Mouse (Mus musculus): Measurements from ENCODE around the gene Zfp638.
A peak's percentile ranks its signal among the peaks of the same experiment; 100 is the strongest.
"Not testable (repeated sequence)": the region's sequence is repeated elsewhere in the genome, so short reads cannot be mapped to it uniquely, and the experiment has no call there.

Zfp638 gene

DNA sequence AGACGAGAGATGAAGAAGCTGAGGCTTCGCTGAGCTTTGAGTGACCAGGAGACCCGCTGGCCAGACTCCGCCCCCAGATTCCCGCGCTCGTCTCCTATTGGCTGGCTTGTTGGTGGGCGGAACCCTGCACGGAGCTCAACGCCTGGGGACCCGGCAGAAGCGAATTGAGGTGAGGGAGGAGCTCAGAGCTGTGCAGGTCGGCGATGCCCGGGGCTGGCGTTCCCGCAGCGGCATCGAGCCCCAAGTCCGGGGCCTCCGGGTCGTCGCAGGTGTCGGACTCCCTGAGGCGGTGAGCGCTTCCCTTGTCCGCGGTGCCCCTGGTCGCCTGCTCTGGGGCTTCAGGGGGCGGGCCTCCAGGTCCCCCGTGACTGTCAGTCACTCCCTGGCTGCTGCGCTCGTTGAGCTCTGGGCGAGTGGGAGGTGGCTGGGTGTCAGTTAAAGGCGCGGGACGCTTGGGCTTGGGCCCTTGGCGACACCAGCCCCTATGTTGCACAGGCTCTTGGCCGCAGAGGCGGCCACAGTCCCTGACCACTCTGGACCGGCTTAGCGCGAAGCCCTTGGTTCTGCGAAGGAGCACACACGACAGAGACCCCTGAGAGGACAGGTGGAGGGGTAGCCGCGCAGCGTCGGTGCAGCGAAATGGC is at the start of gene Zfp638:
Gene Zfp638 (plus strand): TSS at position 156 of the 644 bp plus-strand sequence.
- peak; percentile 93 for DNase-seq (ENCODE audit: low spot score)

DNA sequence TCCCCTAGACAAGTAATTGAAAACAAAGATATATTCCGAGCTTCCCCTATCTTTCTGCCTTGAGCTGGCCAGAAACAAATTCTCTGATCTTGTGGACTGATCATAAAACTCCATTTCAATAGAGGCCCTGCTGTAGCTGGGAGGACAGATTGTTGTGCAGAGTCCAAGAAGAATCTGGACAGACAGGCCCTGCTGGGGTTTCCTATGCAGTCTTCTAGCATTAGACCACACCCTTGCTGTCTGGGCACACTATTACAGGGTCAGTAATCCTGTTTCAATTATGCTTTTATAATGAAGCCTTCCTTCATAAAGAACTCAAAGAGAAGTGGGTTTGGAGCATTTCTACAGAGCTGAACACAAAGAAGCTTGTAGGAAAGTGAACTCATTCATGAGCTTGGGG is 47.9 kb upstream of the Zfp638 start:
- no peak for DNase-seq (ENCODE audit: low spot score)

DNA sequence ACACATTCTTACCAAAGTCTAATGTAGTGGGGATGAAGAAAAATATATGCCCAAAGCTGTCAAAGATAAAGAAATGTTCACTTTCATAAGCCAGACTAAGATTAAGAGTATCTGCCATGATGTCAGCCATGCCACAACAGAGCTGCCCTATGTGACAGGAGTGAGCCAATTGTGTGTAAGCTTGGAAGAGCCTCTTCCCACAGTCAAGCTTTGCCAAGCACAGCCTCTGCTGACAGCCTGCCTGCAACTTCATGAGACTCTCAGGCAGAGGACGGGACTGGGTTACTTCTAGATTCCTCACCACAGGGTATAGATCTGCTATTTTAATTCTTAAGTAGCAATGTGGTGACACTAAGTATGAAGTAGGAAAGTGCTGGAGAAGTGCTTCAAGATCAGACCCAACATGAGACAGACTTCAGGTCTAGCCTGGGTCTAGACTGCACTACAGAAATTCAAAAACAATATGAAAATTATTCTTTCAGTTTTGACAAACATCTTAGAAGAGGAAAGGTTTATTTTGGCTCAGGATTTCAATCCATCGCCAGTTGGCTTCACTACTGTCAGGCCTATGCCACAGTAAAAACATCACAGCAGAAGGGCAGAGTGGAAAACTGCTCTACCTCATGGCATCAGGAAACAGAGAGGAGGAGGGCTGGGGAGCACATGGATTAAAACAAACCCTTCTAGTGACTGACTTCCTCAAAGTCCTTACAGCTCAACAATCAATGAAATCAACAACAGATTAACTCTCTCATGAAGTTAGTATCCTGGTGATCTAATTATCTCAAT is 46.0 kb upstream of the Zfp638 start:
- DNase-seq (ENCODE audit: low spot score), result no peak

DNA sequence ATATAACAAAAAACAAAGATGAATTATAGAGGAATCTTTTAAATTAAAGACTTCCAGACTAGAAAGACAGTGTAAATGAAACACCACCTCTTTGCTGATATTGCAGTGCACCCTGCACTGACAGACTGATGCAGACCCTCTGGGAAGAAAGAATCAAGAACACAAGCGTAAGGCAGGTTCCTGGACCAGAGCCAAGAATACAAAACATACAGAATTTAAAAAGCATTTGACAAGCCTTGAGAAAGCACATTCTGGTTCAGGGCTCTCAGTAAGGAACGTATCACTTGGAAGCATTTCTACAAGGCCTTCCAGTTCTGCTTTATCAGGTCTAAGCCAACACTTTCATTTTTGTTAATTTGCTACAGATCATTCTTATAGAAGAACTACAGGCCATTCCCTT is 45.1 kb upstream of the Zfp638 start:
- DNase-seq (ENCODE audit: low spot score), result no peak

GRCm38 (mm10) chr6:83830941-83831605 is 35.8 kb upstream of the Zfp638 start:
- DNase-seq (ENCODE audit: low spot score), result peak; percentile 48

DNA sequence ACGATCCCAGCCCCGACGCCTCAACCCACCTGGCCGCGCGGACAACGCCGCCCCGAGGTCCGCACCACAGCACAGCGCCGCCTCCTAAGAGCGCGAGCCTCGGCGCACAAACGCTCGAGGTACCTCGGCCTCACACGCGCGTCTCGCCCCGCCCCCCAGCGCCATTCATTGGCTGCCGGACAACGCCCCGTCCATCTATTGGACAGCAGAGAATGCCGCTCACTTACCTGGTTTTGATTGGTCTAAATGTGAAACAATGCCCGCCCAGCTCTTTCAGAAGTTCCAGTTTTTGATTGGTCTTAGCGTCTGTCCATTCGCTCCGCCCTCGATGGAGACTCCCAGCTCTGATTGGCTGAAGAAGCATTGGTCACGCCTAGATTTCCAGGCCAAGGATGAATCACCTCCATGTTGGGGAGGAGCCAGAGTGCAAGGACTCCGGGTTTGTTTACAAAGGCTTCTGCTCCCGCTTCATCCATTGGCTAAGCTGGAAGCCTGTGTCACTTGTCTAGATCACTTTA is 35.2 kb upstream of the Zfp638 start, which contains the start of gene Paip2b:
Gene Paip2b (minus strand): TSS at position 136 of the 518 bp plus-strand sequence.
- DNase-seq (ENCODE audit: low spot score), result peak; percentile 99

GRCm38 (mm10) chr6:83832393-83832792 is 34.5 kb upstream of the Zfp638 start:
- DNase-seq (ENCODE audit: low spot score), result not testable (repeated sequence)

DNA sequence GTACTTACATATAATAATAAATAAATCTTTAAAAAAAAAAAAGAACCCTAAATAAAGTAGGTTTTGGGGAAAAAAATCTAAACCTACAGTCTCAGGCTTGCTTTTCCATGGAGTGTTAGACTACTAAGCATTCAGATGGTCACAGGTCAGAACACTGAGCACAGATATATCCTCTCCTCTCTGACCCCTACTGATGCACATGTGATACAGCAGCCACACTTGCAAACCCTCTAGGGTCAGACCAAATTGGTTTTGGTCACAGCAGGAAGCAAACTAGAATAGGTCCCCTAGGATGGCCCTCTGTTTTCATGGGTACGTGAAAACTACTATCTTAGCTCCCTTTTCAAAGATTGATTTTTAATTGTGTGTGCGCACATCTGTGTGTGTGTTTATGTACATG is 30.1 kb upstream of the Zfp638 start:
- no peak for DNase-seq (ENCODE audit: low spot score)

DNA sequence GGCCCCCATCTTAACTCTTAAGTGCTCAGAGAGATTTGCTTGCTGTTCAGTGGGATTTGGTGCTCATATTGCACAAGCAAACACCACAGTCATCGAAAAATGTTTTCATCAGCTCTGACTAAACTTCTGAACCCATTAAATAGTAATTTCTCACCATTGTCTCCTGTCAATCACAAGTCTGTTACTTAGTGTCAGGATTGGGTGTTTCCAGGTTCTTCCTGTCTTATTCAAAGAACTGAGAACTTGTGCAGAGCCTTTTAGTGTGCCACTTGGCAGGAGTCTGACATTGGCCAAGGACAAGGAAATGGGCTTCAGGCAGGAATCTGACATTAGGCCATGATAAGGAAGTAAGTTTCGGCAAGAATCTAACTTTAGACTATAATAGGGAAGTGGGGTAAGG is 28.9 kb upstream of the Zfp638 start:
- no peak for DNase-seq (ENCODE audit: low spot score)

DNA sequence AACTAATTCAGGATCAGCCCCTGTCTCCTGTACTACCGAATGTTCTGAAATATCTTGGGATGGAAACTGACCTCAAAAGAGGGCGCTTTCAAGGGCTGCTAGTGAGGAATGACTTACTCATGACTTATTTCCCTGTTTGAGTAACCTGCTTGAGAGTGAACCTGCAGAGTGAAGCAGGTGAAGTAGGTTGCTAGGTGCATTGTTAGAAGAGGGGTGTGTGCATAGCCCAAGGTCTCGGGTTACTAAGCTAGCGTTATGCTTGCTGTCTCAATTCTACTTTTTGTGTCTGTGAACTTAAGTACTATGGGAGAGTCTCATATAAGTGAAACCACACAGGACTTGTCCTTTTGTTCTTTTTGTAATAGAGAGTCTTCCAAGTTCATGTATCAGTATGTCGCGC is 26.8 kb upstream of the Zfp638 start:
- no peak for DNase-seq (ENCODE audit: low spot score)

- DNase-seq (ENCODE audit: low spot score), result no peak
These were observed 22.0 kb upstream of the Zfp638 start for GRCm38 (mm10) chr6:83844913-83845312.

- DNase-seq (ENCODE audit: low spot score), result no peak
These were observed 20.8 kb upstream of the Zfp638 start for GRCm38 (mm10) chr6:83846141-83846540.

- DNase-seq (ENCODE audit: low spot score), result no peak
These were observed 17.5 kb upstream of the Zfp638 start for GRCm38 (mm10) chr6:83849446-83849845.

GRCm38 (mm10) chr6:83857476-83857875 is 9.4 kb upstream of the Zfp638 start:
- DNase-seq (ENCODE audit: low spot score), result no peak

DNA sequence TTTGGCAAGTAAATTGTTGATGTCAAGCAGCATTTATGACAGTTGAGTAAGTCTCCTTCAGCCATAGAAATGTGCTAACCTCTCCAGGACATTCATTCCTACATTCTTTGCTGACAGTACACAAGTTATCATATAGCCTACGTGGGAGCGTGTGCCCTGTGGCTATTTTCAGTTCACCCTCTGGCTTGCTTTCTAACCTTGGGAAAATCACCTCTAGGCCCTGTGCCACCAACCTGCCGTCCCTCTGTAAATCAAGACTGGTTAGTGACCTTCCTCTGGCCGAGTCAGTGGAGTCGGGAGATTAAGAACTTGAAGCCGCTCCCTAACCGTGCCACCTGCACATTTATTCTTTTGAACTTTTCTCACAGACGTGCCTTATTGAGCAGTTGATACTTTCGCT is 6.9 kb upstream of the Zfp638 start:
- no peak for DNase-seq (ENCODE audit: low spot score)

GRCm38 (mm10) chr6:83863538-83863937 is 3.4 kb upstream of the Zfp638 start:
- DNase-seq (ENCODE audit: low spot score), result no peak

- peak; percentile 16 for DNase-seq (ENCODE audit: low spot score)
These were observed 486 bp upstream of the Zfp638 start for GRCm38 (mm10) chr6:83866423-83866822.

DNA sequence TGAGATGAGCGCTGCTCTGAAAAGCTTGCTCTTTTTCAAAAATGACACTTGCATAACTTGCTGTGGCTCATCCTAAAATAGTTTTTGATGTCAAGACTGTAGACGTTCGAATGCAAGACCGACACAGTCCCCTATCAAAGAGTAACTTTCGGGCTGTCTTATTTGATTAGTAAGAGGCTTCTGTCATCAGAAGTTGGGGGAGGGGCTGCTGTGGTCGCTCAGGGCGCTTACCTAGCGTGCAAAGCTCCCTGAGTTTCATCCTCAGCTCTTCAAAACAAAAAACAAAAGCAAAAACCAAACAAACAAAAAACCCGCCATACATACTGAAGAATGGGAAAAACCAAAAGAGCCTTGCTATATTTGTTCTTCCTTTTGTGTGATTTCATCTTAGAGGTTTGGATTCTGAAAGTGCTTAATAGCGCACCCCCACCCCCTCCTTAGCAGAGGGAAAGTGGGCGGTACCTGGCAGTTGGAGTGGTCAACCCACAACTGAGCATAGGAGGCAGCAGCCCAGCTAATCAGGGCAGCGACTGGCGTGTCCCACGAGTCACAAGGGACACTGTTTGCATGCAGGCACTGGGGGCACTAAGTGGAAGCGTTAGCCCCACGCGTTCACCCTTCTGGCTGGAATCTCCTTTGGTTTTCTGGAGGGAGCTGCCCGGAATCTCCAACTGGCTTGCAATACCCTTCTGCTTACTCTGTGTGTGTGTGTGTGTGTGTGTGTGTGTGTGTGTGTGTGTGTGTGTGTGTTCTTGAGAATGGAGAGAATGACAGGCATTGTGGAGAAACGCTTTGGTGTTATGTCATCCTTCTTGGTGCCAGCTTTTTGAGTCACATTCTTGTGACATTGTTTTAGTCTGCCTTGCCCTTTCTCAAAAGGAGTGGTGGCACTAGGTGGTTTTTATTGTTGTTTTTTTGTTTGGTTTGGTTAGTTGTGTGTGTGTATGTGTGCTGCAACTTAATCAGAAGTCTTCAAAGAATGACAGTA is 983 bp downstream of the Zfp638 start:
- DNase-seq (ENCODE audit: low spot score), result peak; percentile 72

DNA sequence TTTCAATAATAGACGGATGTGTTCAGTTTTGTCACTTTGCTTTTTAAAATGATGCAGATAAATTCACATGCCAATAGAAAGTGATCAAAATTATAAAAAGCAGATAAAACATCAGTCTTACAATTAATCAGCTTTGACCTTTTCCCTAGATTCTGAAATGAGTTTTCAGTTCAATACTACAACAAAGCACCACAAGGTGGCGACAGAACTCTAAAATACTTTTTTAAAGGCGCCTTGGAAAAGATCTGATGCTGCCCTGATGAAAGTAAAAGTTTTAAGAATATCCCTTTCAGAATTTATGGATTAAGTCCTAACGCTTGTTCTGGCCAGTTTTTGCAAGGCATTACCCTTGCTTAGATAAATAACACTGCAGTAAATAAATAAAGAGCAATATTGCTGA is 12.9 kb downstream of the Zfp638 start:
- peak; percentile 69 for DNase-seq (ENCODE audit: low spot score)

GRCm38 (mm10) chr6:83886789-83887188 is 19.9 kb downstream of the Zfp638 start:
- DNase-seq (ENCODE audit: low spot score), result no peak

DNA sequence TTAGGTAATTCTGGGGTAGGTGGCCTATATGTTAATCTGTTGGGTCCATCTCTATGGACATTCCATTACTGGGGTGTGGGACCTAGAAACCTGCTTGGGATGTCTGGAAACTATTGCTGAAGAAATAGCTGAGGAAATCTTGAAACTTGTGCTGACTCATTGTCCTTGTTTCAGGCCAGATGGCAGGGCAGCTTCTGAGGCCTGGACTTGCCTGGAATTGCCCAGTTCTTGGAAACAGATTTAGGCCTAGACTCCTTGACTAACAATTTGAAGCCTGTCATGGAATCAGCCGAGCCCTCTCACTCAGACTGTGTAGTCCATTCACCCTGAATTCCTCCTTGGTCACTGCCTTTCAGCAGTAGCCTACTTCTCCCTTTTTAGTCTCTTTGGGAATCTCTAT is 21.9 kb downstream of the Zfp638 start:
- DNase-seq (ENCODE audit: low spot score), result peak; percentile 18
